Mouse (Mus musculus) CH12.LX (cell line): ENCODE data around the gene Akr1d1. TPM values are rescaled to one million over a fixed set of nuclear protein-coding genes. Genes with fewer than 3 reads are reported as not detected.

Experiments used
- DNase-seq: peaks from one replicate; pipeline ENCODE4 v3.0.0-alpha.2; 2013; ENCODE audit errors: extremely low read depth
- H3K27ac ChIP-seq: 2 replicates; pipeline ENCODE4 v1.5.1; 2012; ENCODE audit warnings: low read depth, mild to moderate bottlenecking, control low read depth, moderate library complexity; ENCODE audit not compliant: insufficient read depth
- H3K27me3 ChIP-seq: replicated peaks from 2 replicates; pipeline ENCODE3; 2012; ENCODE audit warnings: inconsistent platforms
- H3K36me3 ChIP-seq, 2 experiments: replicated peaks in 1 of 2; 2 replicates each; pipeline versions ENCODE3 to v1.6.1; 2012; ENCODE audit warnings: inconsistent platforms in 1 of 2, low read length in 1 of 2, mild to moderate bottlenecking in 1 of 2, mixed read lengths in 1 of 2, moderate library complexity in 1 of 2; ENCODE audit not compliant: control insufficient read depth in 1 of 2, insufficient read depth in 1 of 2
- H3K4me1 ChIP-seq, 2 experiments: 2 replicates each; pipeline ENCODE4 v1.6.1; 2012; ENCODE audit warnings: inconsistent platforms in 1 of 2, moderate library complexity in 1 of 2; ENCODE audit not compliant: insufficient read depth in 2 of 2, control insufficient read depth in 1 of 2
- H3K4me2 ChIP-seq: 2 replicates; pipeline ENCODE4 v1.6.1; 2012; ENCODE audit warnings: low read depth, mild to moderate bottlenecking, control low read depth; ENCODE audit not compliant: poor library complexity, insufficient read depth, severe bottlenecking
- H3K4me3 ChIP-seq, 3 experiments: fragments of 150-350 bp in 1 of 3; sonication (generic) in 1 of 3; replicated peaks in 1 of 3; 2 replicates each; pipeline versions ENCODE3 to v1.5.1; 2011 to 2012; ENCODE audit warnings: low read depth in 2 of 3, low read length in 2 of 3, mild to moderate bottlenecking in 2 of 3, moderate library complexity in 2 of 3, control low read depth in 1 of 3, improper control_type of control experiment in 1 of 3, inconsistent platforms in 1 of 3, mixed read lengths in 1 of 3; ENCODE audit not compliant: poor library complexity in 1 of 3
- H3K79me2 ChIP-seq: replicated peaks from 2 replicates; pipeline ENCODE4 v1.6.1; 2012; ENCODE audit warnings: mild to moderate bottlenecking, moderate library complexity; ENCODE audit not compliant: control insufficient read depth, poor library complexity, insufficient read depth, severe bottlenecking; ENCODE audit errors: extremely low read depth
- H3K9ac ChIP-seq: 2 replicates; pipeline ENCODE4 v1.6.1; 2012; ENCODE audit warnings: low read depth, mild to moderate bottlenecking, control low read depth, moderate library complexity; ENCODE audit not compliant: insufficient read depth
- H3K9me3 ChIP-seq: replicated peaks from 2 replicates; pipeline ENCODE3; 2012; ENCODE audit warnings: low read length, inconsistent platforms, mixed read lengths
- CHD1 ChIP-seq: IDR thresholded peaks from 2 replicates; pipeline ENCODE4 v1.6.1; 2012; ENCODE audit warnings: low read depth, low read length, improper control_type of control experiment, inconsistent platforms
- CHD2 ChIP-seq: IDR thresholded peaks from 2 replicates; pipeline ENCODE4 v1.6.1; 2011; ENCODE audit warnings: low read length, improper control_type of control experiment
- CTCF ChIP-seq, 2 experiments: IDR thresholded peaks in 1 of 2; conservative IDR thresholded peaks in 1 of 2; 2 replicates each; pipeline ENCODE4 v1.5.1; 2011 to 2012; ENCODE audit warnings: low read depth in 2 of 2, low read length in 2 of 2, improper control_type of control experiment in 1 of 2, inconsistent platforms in 1 of 2, mild to moderate bottlenecking in 1 of 2, moderate library complexity in 1 of 2
- ELF1 ChIP-seq: IDR thresholded peaks from 2 replicates; pipeline ENCODE4 v1.6.1; 2014; ENCODE audit warnings: low read depth, mild to moderate bottlenecking, inconsistent platforms, low read length, improper control_type of control experiment
- EP300 ChIP-seq: IDR thresholded peaks from 2 replicates; pipeline ENCODE4 v1.6.1; 2011; ENCODE audit warnings: low read length, improper control_type of control experiment
- HCFC1 ChIP-seq: IDR thresholded peaks from 2 replicates; pipeline ENCODE4 v1.6.1; 2012; ENCODE audit warnings: low read depth, mild to moderate bottlenecking, inconsistent platforms, low read length, improper control_type of control experiment
- IRF4 ChIP-seq: IDR thresholded peaks from 2 replicates; pipeline ENCODE4 v1.6.1; 2014; ENCODE audit warnings: low read depth, mild to moderate bottlenecking, inconsistent platforms, low read length, improper control_type of control experiment
- JUN ChIP-seq: IDR thresholded peaks from 2 replicates; pipeline ENCODE4 v1.6.1; 2011; ENCODE audit warnings: low read depth, mild to moderate bottlenecking, low read length, improper control_type of control experiment, moderate library complexity; ENCODE audit not compliant: insufficient read depth
- KAT2A ChIP-seq: IDR thresholded peaks from 2 replicates; pipeline ENCODE4 v1.6.1; 2012; ENCODE audit warnings: low read length, improper control_type of control experiment, inconsistent platforms; ENCODE audit not compliant: insufficient replicate concordance
- MAX ChIP-seq: IDR thresholded peaks from 2 replicates; pipeline ENCODE4 v1.6.1; 2011; ENCODE audit warnings: low read length, improper control_type of control experiment
- MEF2A ChIP-seq: IDR thresholded peaks from 2 replicates; pipeline ENCODE4 v1.6.1; 2014; ENCODE audit warnings: low read depth, mild to moderate bottlenecking, inconsistent platforms, low read length, improper control_type of control experiment, borderline replicate concordance
- MXI1 ChIP-seq: IDR thresholded peaks from 2 replicates; pipeline ENCODE4 v1.6.1; 2011; ENCODE audit warnings: mild to moderate bottlenecking, low read depth, low read length, improper control_type of control experiment
- MYC ChIP-seq: IDR thresholded peaks from 2 replicates; pipeline ENCODE4 v1.6.1; 2011; ENCODE audit warnings: low read depth, mild to moderate bottlenecking, improper control_type of control experiment, low read length
- NELFE ChIP-seq: IDR thresholded peaks from 2 replicates; pipeline ENCODE4 v1.6.1; 2011; ENCODE audit warnings: low read depth, low read length, improper control_type of control experiment
- PAX5 ChIP-seq: IDR thresholded peaks from 2 replicates; pipeline ENCODE4 v1.6.1; 2012; ENCODE audit warnings: low read length, inconsistent platforms, mixed read lengths
- POLR2AphosphoS2 ChIP-seq: IDR thresholded peaks from 2 replicates; pipeline ENCODE4 v1.6.1; 2011; ENCODE audit warnings: low read depth, low read length, improper control_type of control experiment
- RCOR1 ChIP-seq: conservative IDR thresholded peaks from 2 replicates; pipeline ENCODE4 v1.6.1; 2012; ENCODE audit warnings: low read depth, mild to moderate bottlenecking, inconsistent platforms, low read length, improper control_type of control experiment
- SIN3A ChIP-seq: IDR thresholded peaks from 2 replicates; pipeline ENCODE4 v1.6.1; 2012; ENCODE audit warnings: low read length, improper control_type of control experiment, inconsistent platforms
- SMC3 ChIP-seq: IDR thresholded peaks from 2 replicates; pipeline ENCODE4 v1.6.1; 2011; ENCODE audit warnings: low read depth, low read length, improper control_type of control experiment
- TBP ChIP-seq: conservative IDR thresholded peaks from 2 replicates; pipeline ENCODE4 v1.6.1; 2011; ENCODE audit warnings: low read depth, low read length, improper control_type of control experiment
- UBTF ChIP-seq: IDR thresholded peaks from 2 replicates; pipeline ENCODE4 v1.6.1; 2012; ENCODE audit warnings: low read depth, mild to moderate bottlenecking, inconsistent platforms, low read length, improper control_type of control experiment, moderate library complexity
- USF1 ChIP-seq: IDR thresholded peaks from 2 replicates; pipeline ENCODE4 v1.6.1; 2014; ENCODE audit warnings: low read depth, mild to moderate bottlenecking, inconsistent platforms, low read length, improper control_type of control experiment
- USF2 ChIP-seq: conservative IDR thresholded peaks from 2 replicates; pipeline ENCODE4 v1.6.1; 2011; ENCODE audit warnings: low read depth, low read length, improper control_type of control experiment
- ZC3H11A ChIP-seq: IDR thresholded peaks from 2 replicates; pipeline ENCODE4 v1.6.1; 2012; ENCODE audit warnings: low read depth, mild to moderate bottlenecking, inconsistent platforms, low read length, improper control_type of control experiment
- ZKSCAN1 ChIP-seq: IDR thresholded peaks from 2 replicates; pipeline ENCODE4 v1.6.1; 2012; ENCODE audit warnings: low read depth, inconsistent platforms, low read length, improper control_type of control experiment, borderline replicate concordance
- ZMIZ1 ChIP-seq: IDR thresholded peaks from 2 replicates; pipeline ENCODE4 v1.6.1; 2012; ENCODE audit warnings: low read depth, mild to moderate bottlenecking, inconsistent platforms, low read length, improper control_type of control experiment
- ZNF384 ChIP-seq: IDR thresholded peaks from 2 replicates; pipeline ENCODE4 v1.6.1; 2012; ENCODE audit warnings: low read depth, low read length, improper control_type of control experiment, inconsistent platforms
- dilution Hi-C: fragments of 300-500 bp; cut with MboI; formaldehyde crosslinking; loops from 2 replicates; pipeline ENCODE4 v1.14.3; 2020; ENCODE audit warnings: low sequenced_read_pairs; ENCODE audit not compliant: extremely low pct_unique_long_range_greater_than_20kb, extremely low pct_ligation_motif_present
- in situ Hi-C: fragments of 300-500 bp; cut with MboI; formaldehyde crosslinking; loops from 3 replicates; pipeline ENCODE4 v1.14.3; 2019; ENCODE audit warnings: low sequenced_read_pairs, low pct_ligation_motif_present, low pct_unique_long_range_greater_than_20kb, mixed read lengths
- polyA plus RNA-seq: library from polyadenylated mRNA; unstranded; fragments of >175 nt; gene quantifications from 2 replicates; pipeline ENCODE4 v1.2.1, GENCODE M21; 2012; ENCODE audit warnings: low read depth; ENCODE audit not compliant: insufficient read length
- total RNA-seq, 2 experiments: library from RNA; depleted of rRNA; stranded (reverse); fragments of 300-350 nt in 1 of 2; fragments of >200 nt in 1 of 2; gene quantifications; 2 replicates each; pipeline ENCODE4 v1.2.3; 2012 to 2014

Akr1d1 gene
- total and polyA plus RNA-seq, 3 experiments: not detected

GRCm38 (mm10) chr6:37571939-37572338 lies 42.0 kb downstream of the Akr1d1 start:
- no peak for DNase-seq
- Histone ChIP-seq H3K4me3 (no peak overlapping the region), H3K9me3 (no peaks in the 10 kb centered on the region), H3K9ac (no peak overlapping the region), H3K4me2 (no peak overlapping the region), H3K79me2 (no peaks in the 10 kb centered on the region), H3K4me1 (no peaks in the 10 kb centered on the region), H3K27ac (no peak overlapping the region), H3K27me3 (no peaks in the 10 kb centered on the region), H3K36me3 (no peaks in the 10 kb centered on the region)
- no peak for TF ChIP-seq KAT2A
- TF ChIP-seq UBTF: no peak
- no peak for TF ChIP-seq CHD2
- no peak for TF ChIP-seq MAX
- in situ Hi-C loops: no loop called here
- dilution Hi-C loops: no loop called here

GRCm38 (mm10) chr6:37572935-37573334 lies 43.0 kb downstream of the Akr1d1 start:
- no peak for DNase-seq
- dilution Hi-C loops (no loop called here), in situ Hi-C loops (no loop called here)
- H3K4me2 ChIP-seq: no peak overlapping the region
- H3K9ac ChIP-seq: no peak overlapping the region
- TF ChIP-seq CTCF (conservative IDR thresholded peaks at IDR 0.05 in 1 of 2, IDR thresholded peaks at IDR 0.05 in 1 of 2; ENCODE audit: low read depth in 2 of 2, low read length in 2 of 2) (no peak), RCOR1 (no peak), HCFC1 (no peak), MEF2A (no peak), MXI1 (no peak), JUN (no peak), SIN3A (no peak), SMC3 (no peak), POLR2AphosphoS2 (no peak)
- H3K4me1 ChIP-seq: no peaks in the 10 kb centered on the region
- no peaks in the 10 kb centered on the region for H3K79me2 ChIP-seq
- no peak overlapping the region for H3K4me3 ChIP-seq
- no peak overlapping the region for H3K27ac ChIP-seq
- no peaks in the 10 kb centered on the region for H3K36me3 ChIP-seq
- no peaks in the 10 kb centered on the region for H3K27me3 ChIP-seq
- no peaks in the 10 kb centered on the region for H3K9me3 ChIP-seq

GRCm38 (mm10) chr6:37580476-37580875 lies 50.5 kb downstream of the Akr1d1 start:
- TF ChIP-seq ZC3H11A (no peak), ZMIZ1 (no peak), EP300 (no peak), ZNF384 (no peak), JUN (no peak), NELFE (no peak), MYC (no peak), MXI1 (no peak), CHD1 (no peak), USF1 (no peak), USF2 (no peak), TBP (no peak), KAT2A (no peak), PAX5 (no peak), ELF1 (no peak), CTCF (conservative IDR thresholded peaks at IDR 0.05 in 1 of 2, IDR thresholded peaks at IDR 0.05 in 1 of 2; ENCODE audit: low read depth in 2 of 2, low read length in 2 of 2) (no peak), IRF4 (no peak), ZKSCAN1 (no peak)
- no peaks in the 10 kb centered on the region for H3K27me3 ChIP-seq
- H3K9me3 ChIP-seq: no peaks in the 10 kb centered on the region
- peaks cover 0 to 3% of the 10 kb centered on the region in 2 experiments; a peak in 2 of 4 replicates for H3K4me1 ChIP-seq
- no peaks in the 10 kb centered on the region for H3K36me3 ChIP-seq
- H3K4me3 ChIP-seq: no peak overlapping the region
- DNase-seq: no peak
- no peaks in the 10 kb centered on the region for H3K79me2 ChIP-seq
- dilution Hi-C loops: no loop called here
- H3K4me2 ChIP-seq: no peak overlapping the region
- in situ Hi-C loops: loop anchor here (25.0 kb wide), 1 partner anchor 282 kb away; the partner anchor contains the start of gene Trim24
- no peak overlapping the region for H3K9ac ChIP-seq
- no peak overlapping the region for H3K27ac ChIP-seq
